15 mouse cellular contexts compared by ENCODE assay signal in the genomic region with DNA sequence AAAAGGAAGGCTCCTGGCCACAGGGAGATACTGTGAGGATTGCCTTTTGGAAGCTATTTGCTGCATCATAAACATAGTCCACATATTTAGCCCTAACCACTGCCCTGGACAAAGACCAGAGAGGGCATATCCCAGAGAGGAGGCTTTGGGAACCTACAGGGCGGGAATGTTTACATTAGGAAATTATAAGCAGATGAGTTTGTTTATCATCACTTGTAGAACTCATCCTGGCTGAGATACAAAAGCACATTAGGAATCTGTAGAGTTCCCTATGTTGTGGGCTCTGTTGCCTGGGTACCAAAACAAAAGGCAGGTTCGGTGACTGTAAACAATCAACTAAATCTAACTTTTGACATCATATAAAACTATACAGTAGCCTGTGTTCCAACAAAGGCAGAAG.
"Had no signal": no experiment of that assay in that cellular context is flagged by ENCODE, and none has a peak within 500 bp of the region (broad histone marks: within the 10 kb centered on the region; RNA-seq: fewer than 3 reads in every experiment).

No protein-coding gene starts in this region.

- H3K4me2 ChIP-seq: liver, embryonic 11.5 days; liver, embryonic 15.5 days; midbrain, embryonic 12.5 days; neural tube, embryonic 13.5 days had no signal

- DNase-seq: kidney, adult 11 months; kidney, postnatal 14 days; retina, postnatal 1 day; right cerebral cortex, postnatal 14 days; thymus, adult 18-20 months; thymus, postnatal 14 days had no signal

- H3K4me1 ChIP-seq: liver, embryonic 15.5 days; megakaryocyte, embryonic 14.5 days; midbrain, embryonic 12.5 days; neural tube, embryonic 13.5 days had no signal

- ATAC-seq: midbrain, embryonic 16.5 days had no signal

- H3K9me3 ChIP-seq: limb, embryonic 10.5 days; liver, embryonic 15.5 days; midbrain, embryonic 12.5 days; neural tube, embryonic 13.5 days had no signal

- H3K9ac ChIP-seq: liver, embryonic 15.5 days; midbrain, embryonic 12.5 days; neural tube, embryonic 13.5 days had no signal

- H3K27me3 ChIP-seq: liver, embryonic 15.5 days; megakaryocyte, embryonic 14.5 days; midbrain, embryonic 12.5 days; neural tube, embryonic 13.5 days had no signal

- H3K36me3 ChIP-seq: limb, embryonic 10.5 days; liver, embryonic 15.5 days; midbrain, embryonic 12.5 days; neural tube, embryonic 13.5 days had no signal

- H3K27ac ChIP-seq: left cerebral cortex, adult 2 months; liver, embryonic 15.5 days; macrophage; midbrain, embryonic 12.5 days; neural tube, embryonic 13.5 days had no signal

- H3K4me3 ChIP-seq: left cerebral cortex, adult 2 months; limb, embryonic 10.5 days; liver, embryonic 15.5 days; megakaryocyte, embryonic 14.5 days; midbrain, embryonic 12.5 days; neural tube, embryonic 13.5 days had no signal
